Mouse (Mus musculus): Measurements from ENCODE around the gene Itpr2. TPM values are rescaled to one million over a fixed set of nuclear protein-coding genes. Genes with fewer than 3 reads are reported as not detected.

The Itpr2 gene
- total and polyA plus RNA-seq, 2 experiments from 2014 or later: 8.0 to 8.4 TPM

DNA sequence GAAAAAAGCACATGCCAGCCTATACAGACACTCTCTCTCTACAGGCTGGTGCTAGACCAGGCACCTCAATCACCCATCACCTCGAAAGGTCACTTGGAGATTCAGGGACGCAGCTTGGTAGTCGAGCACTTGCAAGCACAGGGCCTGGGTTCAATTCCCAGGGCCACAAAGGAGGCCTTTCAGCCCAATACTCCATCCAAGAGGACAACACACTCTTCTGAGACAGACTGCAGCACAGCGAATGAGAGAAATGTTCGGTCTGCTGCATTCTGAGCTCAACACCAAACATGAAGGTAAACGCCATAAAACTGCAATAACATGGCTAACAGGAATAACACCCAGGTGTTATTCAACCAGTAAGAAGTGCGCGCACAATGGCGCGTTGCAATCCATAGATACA, 211.0 kb downstream of the Itpr2 start:
- Histone ChIP-seq H3K4me2 (ENCODE audit: low read depth) (no peak overlapping the region), H3K9ac (no peak overlapping the region), H3K36me3 (ENCODE audit: insufficient read depth) (no peaks in the 10 kb centered on the region), H3K27ac (ENCODE audit: low read depth, low read length) (no peak overlapping the region), H3K27me3 (ENCODE audit: insufficient read depth, low read length) (no peaks in the 10 kb centered on the region), H3K4me3 (ENCODE audit: low read depth, low read length) (no peak overlapping the region), H3K9me3 (ENCODE audit: low read length) (no peaks in the 10 kb centered on the region), H3K4me1 (ENCODE audit: insufficient read depth) (no peaks in the 10 kb centered on the region)
- WGBS: 94% methylated on average over 10 of the region's 10 CpGs
- DNase-seq: no peak
- TF ChIP-seq CTCF (IDR thresholded peaks at IDR 0.05; ENCODE audit: low read depth): no peak
- ATAC-seq: no peak

DNA sequence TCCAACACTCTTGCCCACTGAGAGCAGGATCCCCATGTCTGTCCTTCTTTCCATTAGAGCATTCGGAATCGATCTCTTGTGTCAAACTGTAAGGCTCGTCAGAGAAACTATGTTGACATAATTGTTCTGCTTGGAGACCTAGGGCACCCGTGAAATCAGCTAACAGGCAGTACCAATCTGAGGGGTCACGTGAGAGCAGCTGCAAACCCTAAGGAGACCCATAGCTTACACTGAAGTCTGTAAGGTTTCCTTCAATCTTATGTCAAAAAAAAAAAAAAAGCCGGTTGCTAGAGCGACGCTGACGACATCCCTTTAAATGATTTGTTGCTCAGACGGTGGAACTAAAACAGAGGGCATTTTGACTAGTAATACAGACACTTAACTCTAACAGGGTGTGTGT, 212.2 kb downstream of the Itpr2 start:
- Histone ChIP-seq H3K36me3 (ENCODE audit: insufficient read depth) (no peaks in the 10 kb centered on the region), H3K27me3 (ENCODE audit: insufficient read depth, low read length) (no peaks in the 10 kb centered on the region), H3K9me3 (ENCODE audit: low read length) (no peaks in the 10 kb centered on the region), H3K4me2 (ENCODE audit: low read depth) (no peak overlapping the region), H3K4me1 (ENCODE audit: insufficient read depth) (no peaks in the 10 kb centered on the region), H3K27ac (ENCODE audit: low read depth, low read length) (no peak overlapping the region), H3K9ac (no peak overlapping the region), H3K4me3 (ENCODE audit: low read depth, low read length) (no peak overlapping the region)
- TF ChIP-seq CTCF (IDR thresholded peaks at IDR 0.05; ENCODE audit: low read depth): no peak
- ATAC-seq (no peak), DNase-seq (no peak)
- 64% methylated on average over 10 of the region's 10 CpGs for WGBS

DNA sequence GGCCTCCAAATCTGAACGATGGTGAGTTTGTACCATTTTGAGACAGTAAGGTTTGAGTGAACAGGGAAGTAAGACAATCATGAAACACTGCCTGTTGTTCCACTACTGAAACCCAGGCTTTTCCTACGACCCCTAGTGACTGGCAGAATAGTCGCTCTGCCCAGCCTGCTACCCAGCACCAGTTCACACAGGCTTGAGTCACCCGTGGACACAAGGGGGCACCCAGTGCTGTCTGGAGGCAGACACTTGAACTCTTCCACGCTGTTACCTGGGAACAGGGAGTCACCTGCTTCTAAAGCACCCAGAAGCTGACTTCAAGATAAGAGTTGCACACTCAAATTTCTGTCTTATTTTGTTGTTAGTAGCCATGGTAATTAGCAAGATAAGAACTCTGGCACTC, 213.8 kb downstream of the Itpr2 start:
- H3K9me3 ChIP-seq (ENCODE audit: low read length): no peaks in the 10 kb centered on the region
- DNase-seq (no peak), ATAC-seq (no peak)
- no peaks in the 10 kb centered on the region for H3K36me3 ChIP-seq (ENCODE audit: insufficient read depth)
- no peak overlapping the region for H3K9ac ChIP-seq
- H3K27ac ChIP-seq (ENCODE audit: low read depth, low read length): no peak overlapping the region
- no peak for TF ChIP-seq CTCF (IDR thresholded peaks at IDR 0.05; ENCODE audit: low read depth)
- H3K4me2 ChIP-seq (ENCODE audit: low read depth): no peak overlapping the region
- H3K4me1 ChIP-seq (ENCODE audit: insufficient read depth): no peaks in the 10 kb centered on the region
- 85% methylated on average over 5 of the region's 5 CpGs for WGBS
- no peak overlapping the region for H3K4me3 ChIP-seq (ENCODE audit: low read depth, low read length)
- no peaks in the 10 kb centered on the region for H3K27me3 ChIP-seq (ENCODE audit: insufficient read depth, low read length)

DNA sequence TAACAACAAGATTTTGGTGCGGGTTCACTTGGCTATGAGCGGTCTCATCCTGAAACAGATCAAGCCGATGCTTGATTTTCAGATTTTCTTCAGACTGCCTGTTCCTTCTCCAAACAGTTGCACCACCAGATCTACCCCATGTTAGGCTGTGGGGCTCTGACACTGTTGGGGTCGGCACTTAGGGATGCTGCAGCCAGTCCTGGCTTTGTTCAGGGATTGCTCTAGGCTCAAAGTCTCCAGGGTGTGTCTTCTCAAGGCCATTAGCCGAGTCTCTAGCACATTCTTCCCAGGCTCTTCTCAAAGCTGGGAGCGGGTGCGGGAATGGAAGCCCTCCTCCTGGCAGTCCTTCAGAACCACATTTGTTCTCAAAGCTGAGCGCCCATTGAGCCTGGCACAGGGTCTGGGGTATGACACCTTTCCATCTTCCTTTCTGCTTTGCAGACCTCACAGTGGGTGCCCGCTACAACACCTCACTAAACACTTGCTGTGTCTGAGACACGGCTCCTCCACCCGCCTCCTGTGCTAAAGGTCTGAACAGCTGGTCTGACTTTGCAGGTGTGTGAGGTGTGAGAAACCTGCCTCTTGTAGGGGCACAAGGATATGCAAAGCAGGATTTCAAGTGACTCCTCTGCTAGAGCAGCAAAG, 217.0 kb downstream of the Itpr2 start:
- DNase-seq (no peak), ATAC-seq (no peak)
- H3K4me1 ChIP-seq (ENCODE audit: insufficient read depth): peaks cover 5% of the 10 kb centered on the region; the same call in 1 of the 2 replicates
- TF ChIP-seq CTCF (IDR thresholded peaks at IDR 0.05; ENCODE audit: low read depth): no peak
- H3K4me2 ChIP-seq (ENCODE audit: low read depth): no peak overlapping the region
- no peak overlapping the region for H3K27ac ChIP-seq (ENCODE audit: low read depth, low read length)
- 85% methylated on average over 11 of the region's 11 CpGs for whole genome bisulfite sequencing
- no peak overlapping the region for H3K9ac ChIP-seq
- no peaks in the 10 kb centered on the region for H3K9me3 ChIP-seq (ENCODE audit: low read length)
- no peaks in the 10 kb centered on the region for H3K36me3 ChIP-seq (ENCODE audit: insufficient read depth)
- no peaks in the 10 kb centered on the region for H3K27me3 ChIP-seq (ENCODE audit: insufficient read depth, low read length)
- H3K4me3 ChIP-seq (ENCODE audit: low read depth, low read length): no peak overlapping the region

GRCm38 (mm10) chr6:146283981-146284380, 218.0 kb downstream of the Itpr2 start:
- Histone ChIP-seq H3K4me2 (ENCODE audit: low read depth) (no peak overlapping the region), H3K27me3 (ENCODE audit: insufficient read depth, low read length) (no peaks in the 10 kb centered on the region), H3K9ac (no peak overlapping the region), H3K36me3 (ENCODE audit: insufficient read depth) (no peaks in the 10 kb centered on the region), H3K9me3 (ENCODE audit: low read length) (no peaks in the 10 kb centered on the region), H3K4me3 (ENCODE audit: low read depth, low read length) (no peak overlapping the region), H3K27ac (ENCODE audit: low read depth, low read length) (no peak overlapping the region), H3K4me1 (ENCODE audit: insufficient read depth) (peaks cover 5% of the 10 kb centered on the region; the same call in 1 of the 2 replicates)
- no peak for DNase-seq
- 72% methylated on average over 7 of the region's 7 CpGs for WGBS
- no peak for TF ChIP-seq CTCF (IDR thresholded peaks at IDR 0.05; ENCODE audit: low read depth)
- ATAC-seq: no peak

- WGBS: 44% methylated on average over 7 of the region's 7 CpGs
- peak; percentile 87 for DNase-seq
- H3K9ac ChIP-seq: no peak overlapping the region
- no peaks in the 10 kb centered on the region for H3K27me3 ChIP-seq (ENCODE audit: insufficient read depth, low read length)
- H3K4me2 ChIP-seq (ENCODE audit: low read depth): no peak overlapping the region
- no peak overlapping the region for H3K27ac ChIP-seq (ENCODE audit: low read depth, low read length)
- H3K9me3 ChIP-seq (ENCODE audit: low read length): no peaks in the 10 kb centered on the region
- H3K4me3 ChIP-seq (ENCODE audit: low read depth, low read length): no peak overlapping the region
- H3K36me3 ChIP-seq (ENCODE audit: insufficient read depth): no peaks in the 10 kb centered on the region
- H3K4me1 ChIP-seq (ENCODE audit: insufficient read depth): peaks cover 5% of the 10 kb centered on the region; the same call in 1 of the 2 replicates
- TF ChIP-seq CTCF (IDR thresholded peaks at IDR 0.05; ENCODE audit: low read depth): no peak
- ATAC-seq: peak; percentile 95
Measured at GRCm38 (mm10) chr6:146282061-146282659, 219.9 kb downstream of the Itpr2 start.

GRCm38 (mm10) chr6:146281176-146281899, 220.7 kb downstream of the Itpr2 start:
- Histone ChIP-seq H3K4me3 (ENCODE audit: low read depth, low read length) (no peak overlapping the region), H3K27ac (ENCODE audit: low read depth, low read length) (no peak overlapping the region), H3K36me3 (ENCODE audit: insufficient read depth) (no peaks in the 10 kb centered on the region), H3K9me3 (ENCODE audit: low read length) (no peaks in the 10 kb centered on the region), H3K27me3 (ENCODE audit: insufficient read depth, low read length) (no peaks in the 10 kb centered on the region), H3K4me2 (ENCODE audit: low read depth) (no peak overlapping the region), H3K9ac (no peak overlapping the region), H3K4me1 (ENCODE audit: insufficient read depth) (peaks cover 5% of the 10 kb centered on the region; the same call in 1 of the 2 replicates)
- 73% methylated on average over 24 of the region's 24 CpGs for WGBS
- ATAC-seq (peak; percentile 36; the same call in 1 of the 2 replicates), DNase-seq (peak; percentile 56)
- peak; percentile 61 for TF ChIP-seq CTCF (IDR thresholded peaks at IDR 0.05; ENCODE audit: low read depth)

All from forebrain, postnatal 0 days (tissue).